Mouse (Mus musculus) adrenal gland (tissue): ENCODE measurements around the gene Pcbd1.
"Not testable (repeated sequence)": the region's sequence is repeated elsewhere in the genome, so short reads cannot be mapped to it uniquely, and the experiment has no call there.

Experiments used
- intact Hi-C: fragments of 180-260 bp; cut with DNase I; formaldehyde crosslinking; loops from one replicate; pipeline ENCODE4 v1.15.1; 2025
- microRNA-seq, 2 experiments: library from miRNA; unstranded; fragments of <30 nt; microRNA quantifications; one replicate each; pipeline ENCODE4; 2019

The Pcbd1 gene

GRCm38 (mm10) chr10:61088468-61088867, 663 bp upstream of the Pcbd1 start:
- intact Hi-C loops, result no loop called here

GRCm38 (mm10) chr10:61091866-61092265, 2.7 kb downstream of the Pcbd1 start:
- intact Hi-C loops, result no loop called here

GRCm38 (mm10) chr10:61103564-61104114, 14.5 kb downstream of the Pcbd1 start:
- intact Hi-C loops, result no loop called here

- intact Hi-C loops, result no loop called here
These were observed 25.2 kb downstream of the Pcbd1 start for GRCm38 (mm10) chr10:61114246-61114720.

- intact Hi-C loops, result not testable (repeated sequence)
These were observed 32.6 kb downstream of the Pcbd1 start for GRCm38 (mm10) chr10:61121732-61122131.

GRCm38 (mm10) chr10:61123276-61123913, 34.3 kb downstream of the Pcbd1 start:
- intact Hi-C loops, result no loop called here

- intact Hi-C loops, result no loop called here
These were observed 35.3 kb downstream of the Pcbd1 start for GRCm38 (mm10) chr10:61124462-61124861.

- intact Hi-C loops, result no loop called here
These were observed 39.7 kb downstream of the Pcbd1 start for GRCm38 (mm10) chr10:61128701-61129365.

- intact Hi-C loops, result no loop called here
These were observed 41.8 kb downstream of the Pcbd1 start for GRCm38 (mm10) chr10:61130959-61131358.

- intact Hi-C loops, result no loop called here
These were observed 44.9 kb downstream of the Pcbd1 start for GRCm38 (mm10) chr10:61134041-61134440.

GRCm38 (mm10) chr10:61135226-61135839, 46.2 kb downstream of the Pcbd1 start:
- intact Hi-C loops, result no loop called here

GRCm38 (mm10) chr10:61137567-61137966, 48.4 kb downstream of the Pcbd1 start:
- intact Hi-C loops, result no loop called here

- intact Hi-C loops, result no loop called here
These were observed 54.2 kb downstream of the Pcbd1 start for GRCm38 (mm10) chr10:61143343-61143742.

Small RNA genes lying within 50 kb of the gene (microRNA-seq; reads per million reads assigned to microRNA genes)
- 0 reads per million in 2 experiments for gene Gm44308
